Mouse (Mus musculus): ENCODE measurements around the gene St5.

DNA sequence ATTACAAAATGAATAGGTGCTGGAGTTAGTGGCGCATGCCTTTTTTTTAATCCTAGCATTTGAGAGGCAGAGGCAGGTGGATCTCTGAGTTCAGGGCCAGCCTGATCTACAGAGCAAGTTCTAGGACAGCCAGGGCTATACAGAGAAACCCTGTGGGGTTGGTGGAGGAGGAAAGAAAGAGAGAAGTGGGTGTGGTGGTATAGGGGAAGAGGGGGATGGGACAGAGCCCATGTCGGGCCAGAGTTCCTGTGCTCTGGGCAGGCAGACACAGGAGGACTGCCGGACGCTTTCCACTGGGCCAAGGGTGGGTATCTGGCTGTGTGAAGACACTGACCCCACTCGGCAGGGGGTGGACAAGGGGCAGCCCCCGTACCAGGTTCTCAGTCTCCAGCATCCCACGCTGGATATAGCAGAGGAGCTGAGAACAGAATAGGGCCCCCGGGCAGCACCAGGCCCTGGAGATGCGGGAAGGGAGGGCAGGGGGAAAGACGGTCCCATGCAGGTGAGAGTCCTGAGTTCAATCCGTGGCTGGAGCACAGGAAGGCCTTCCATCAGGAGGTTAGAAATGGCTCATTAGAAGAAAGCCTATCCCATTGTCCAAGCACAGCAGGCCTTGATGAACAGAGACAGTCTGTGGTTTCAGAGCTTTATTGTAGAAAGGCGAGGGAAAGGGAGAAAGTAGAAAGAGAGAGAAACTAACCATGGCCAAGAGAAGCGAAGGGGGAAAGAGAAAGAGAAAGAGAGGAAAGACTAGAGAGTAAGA is 8.6 kb downstream of the St5 start:
- TF ChIP-seq CTCF (conservative IDR thresholded peaks at IDR 0.05; ENCODE audit: insufficient read depth, insufficient read length, low read depth, low read length) (no peak), POLR2A (IDR thresholded peaks at IDR 0.05; ENCODE audit: low read depth, low read length) (no peak)

Data from kidney, adult 2 months (tissue).